Mouse (Mus musculus) lung, adult 18-20 months (tissue): Measurements from ENCODE around the gene Ntrk2.
"Not testable (repeated sequence)": the region's sequence is repeated elsewhere in the genome, so short reads cannot be mapped to it uniquely, and the experiment has no call there.

Experiments
- DNase-seq, 2 experiments: peaks; one replicate each; pipeline ENCODE4 v3.0.0; 2022; ENCODE audit warnings: mixed read lengths in 2 of 2

Gene Ntrk2

DNA sequence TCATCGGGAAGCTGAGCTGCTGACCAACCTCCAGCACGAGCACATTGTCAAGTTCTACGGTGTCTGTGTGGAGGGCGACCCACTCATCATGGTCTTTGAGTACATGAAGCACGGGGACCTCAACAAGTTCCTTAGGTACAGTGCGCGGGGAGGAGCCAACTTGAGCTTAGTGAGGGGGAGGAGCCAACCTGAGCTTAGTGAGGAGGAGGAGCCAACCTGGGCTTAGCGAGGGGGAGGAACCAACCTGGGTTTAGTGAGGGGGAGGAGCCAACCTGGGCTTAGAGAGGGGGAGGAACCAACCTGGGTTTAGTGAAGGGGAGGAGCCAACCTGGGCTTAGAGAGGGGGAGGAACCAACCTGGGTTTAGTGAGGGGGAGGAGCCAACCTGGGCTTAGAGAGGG is 248.0 kb downstream of the Ntrk2 start:
- DNase-seq = not testable (repeated sequence)

DNA sequence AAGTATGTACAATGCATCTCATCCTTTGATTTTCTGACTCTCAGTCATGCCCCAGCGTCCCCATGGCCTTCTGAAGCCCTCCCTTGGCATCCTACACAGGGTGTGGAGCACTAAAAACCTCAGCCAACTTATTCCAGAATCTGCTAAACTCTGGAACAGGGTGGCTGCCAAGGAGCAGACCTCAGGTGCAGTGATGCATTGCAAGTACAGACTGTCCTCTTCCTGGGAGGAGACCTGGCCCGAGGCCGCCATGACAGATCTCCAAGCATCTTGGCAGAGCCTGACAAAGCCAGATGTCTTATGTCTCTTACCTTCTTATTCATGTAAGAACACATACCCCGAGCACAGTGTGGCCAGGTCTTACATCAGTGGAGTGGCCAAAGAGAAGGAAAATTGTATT is 250.5 kb downstream of the Ntrk2 start:
- DNase-seq = no peak

DNA sequence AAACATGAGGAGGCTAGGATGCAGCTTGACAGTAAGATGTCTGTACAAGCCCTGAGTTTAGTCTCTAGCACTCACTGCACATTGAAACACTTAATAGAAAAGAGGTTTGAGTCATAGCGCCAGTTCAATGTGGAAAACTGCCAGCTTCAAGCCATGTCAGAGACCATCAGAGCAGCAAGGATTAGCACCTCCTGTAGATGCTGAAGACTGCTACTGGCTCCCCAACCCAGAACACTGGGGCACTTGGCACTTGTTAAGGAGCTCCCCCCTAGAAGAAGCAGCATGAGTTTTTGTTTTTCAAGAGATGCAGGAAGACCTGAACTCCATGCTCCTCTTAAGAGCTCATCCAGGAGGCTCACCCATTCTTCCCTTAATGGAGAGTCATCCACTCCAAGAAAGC is 251.5 kb downstream of the Ntrk2 start:
- DNase-seq = no peak

DNA sequence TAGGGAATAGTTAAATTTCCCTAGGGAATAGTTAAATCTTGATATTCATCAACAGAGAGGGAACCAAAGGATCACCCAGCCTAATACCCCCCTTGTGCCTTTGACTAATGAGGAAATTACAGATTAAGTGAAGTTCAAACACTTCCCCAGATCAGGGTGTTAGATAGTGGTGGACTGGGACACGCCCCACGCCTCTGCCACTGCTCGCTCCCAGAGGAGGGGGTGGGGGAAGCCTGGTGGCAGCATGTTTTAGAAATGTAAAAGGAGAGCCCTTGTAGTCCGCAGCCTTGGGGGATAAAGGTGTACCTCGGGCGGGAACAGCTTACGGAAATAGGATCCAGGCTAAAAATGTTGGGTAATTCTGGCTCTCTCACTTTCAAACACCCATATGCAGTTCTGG is 252.7 kb downstream of the Ntrk2 start:
- no peak for DNase-seq

DNA sequence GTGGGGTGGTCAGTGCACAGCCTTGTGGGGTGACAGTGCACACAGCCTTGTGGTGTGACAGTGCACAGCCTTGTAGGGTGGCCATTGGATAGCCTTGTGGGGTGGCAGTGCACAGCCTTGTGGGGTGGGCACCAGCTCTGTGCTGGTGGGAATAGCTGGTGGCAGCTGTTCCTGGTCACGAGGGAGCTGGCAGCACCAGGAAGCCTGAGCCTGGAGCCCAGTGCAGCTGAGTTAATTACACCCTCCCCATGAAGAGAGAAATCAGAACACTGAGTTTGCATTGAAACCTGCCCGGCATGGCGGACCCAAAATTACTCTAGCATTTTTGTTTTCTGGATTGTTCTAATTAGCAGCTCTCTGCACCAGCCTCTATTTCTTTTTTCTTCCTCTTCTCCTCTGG is 259.3 kb downstream of the Ntrk2 start:
- DNase-seq = no peak

DNA sequence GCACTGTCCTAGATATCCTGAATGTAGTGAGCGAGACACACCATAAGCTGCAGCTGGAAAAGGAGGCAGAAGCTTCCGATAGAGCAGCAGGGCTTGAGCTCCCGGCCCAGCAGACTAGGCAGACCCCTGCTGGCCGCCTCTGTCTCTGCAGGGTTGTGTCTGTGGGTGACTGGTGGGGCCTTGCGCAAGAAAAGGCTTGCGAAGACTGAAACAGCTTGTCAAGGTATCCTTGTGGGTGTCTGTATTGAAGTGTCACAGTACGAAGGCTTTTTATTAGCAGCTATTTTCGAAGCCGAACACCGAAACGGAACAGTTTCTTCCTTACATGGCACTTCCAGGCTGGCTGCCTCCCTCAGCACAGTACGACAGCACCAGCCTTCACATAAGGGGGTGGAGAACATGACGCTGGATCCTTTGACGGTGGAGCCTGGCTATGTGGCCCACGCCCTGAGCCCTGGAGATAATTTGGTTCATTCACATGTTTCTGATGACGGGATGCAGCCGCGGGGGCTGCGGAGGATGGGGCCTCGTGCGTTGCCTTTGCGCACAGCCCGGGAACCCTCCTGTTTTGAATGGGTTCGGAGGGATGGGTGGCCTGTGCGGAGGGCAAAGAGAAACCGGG is 267.4 kb downstream of the Ntrk2 start:
- peak; percentile 62 to 72 for DNase-seq

DNA sequence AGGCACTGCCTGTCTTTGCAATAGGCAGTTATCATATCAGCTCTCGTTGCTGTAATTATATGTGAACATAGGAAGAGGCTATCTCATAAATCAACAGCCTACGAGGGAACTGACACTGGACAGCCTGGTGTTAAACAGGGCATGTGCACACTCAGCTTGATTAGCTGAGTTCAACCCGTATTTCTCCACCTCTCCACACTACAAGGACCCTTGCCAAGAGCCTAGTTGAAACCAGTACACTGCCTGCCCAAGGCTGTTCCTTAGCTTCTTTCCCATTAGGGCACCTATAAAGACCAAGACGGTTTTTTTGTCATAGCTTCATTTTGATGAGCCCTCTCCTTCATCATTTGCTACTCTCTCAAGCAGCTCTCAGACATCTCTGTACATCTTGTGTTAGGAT is 270.1 kb downstream of the Ntrk2 start:
- no peak for DNase-seq

DNA sequence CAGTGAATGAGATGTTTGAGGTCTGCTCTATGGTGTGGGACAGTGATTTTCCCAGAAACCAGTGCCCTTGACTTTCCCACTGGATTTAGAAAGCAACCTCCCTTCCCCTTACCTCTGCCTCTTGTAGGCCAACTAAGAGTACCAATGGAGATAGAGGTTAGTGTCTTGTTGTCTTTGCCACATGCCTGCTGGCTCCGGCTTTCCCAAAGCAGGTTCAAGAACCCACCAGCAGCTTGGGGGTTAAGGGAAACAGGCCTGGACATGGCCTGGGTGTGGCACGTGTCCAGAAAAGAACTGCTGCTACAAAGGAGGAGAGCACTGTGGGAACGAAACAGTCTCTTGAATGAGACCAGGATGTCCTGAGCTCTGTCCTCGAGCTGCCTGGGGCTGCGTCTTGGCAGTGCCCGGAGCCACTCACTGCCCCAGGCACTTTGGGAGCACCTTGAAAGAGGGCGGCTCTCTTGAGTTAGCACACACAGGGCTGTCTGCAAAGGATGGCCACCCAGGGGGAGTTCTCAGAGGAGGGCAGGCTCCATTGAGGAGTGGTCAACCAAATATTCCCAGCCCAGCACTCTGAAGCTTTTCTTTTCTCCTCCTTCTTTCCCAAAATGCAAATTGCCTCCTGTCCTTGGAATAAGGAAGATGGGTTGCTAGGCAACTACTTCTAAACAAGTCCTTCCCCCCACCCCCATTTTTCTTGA is 273.5 kb downstream of the Ntrk2 start:
- no peak for DNase-seq

DNA sequence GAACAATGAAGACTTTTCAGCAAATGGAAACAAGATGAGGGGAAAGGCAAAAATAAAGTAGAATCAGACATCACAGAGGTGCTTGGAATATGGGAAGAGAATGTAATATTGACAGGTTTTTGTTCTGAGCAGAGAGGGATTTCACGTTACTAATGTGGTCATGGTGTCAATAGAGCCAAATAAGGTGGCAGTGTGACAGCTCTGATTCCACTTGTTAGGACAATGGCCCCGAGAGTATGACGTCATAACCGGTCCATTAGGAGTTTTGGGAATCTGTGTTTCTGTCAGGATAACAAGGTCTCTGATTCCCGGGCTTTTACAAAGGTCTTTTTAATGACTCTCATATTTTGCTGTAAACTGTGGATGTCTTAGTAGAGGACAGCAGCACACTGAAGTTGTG is 274.1 kb downstream of the Ntrk2 start:
- DNase-seq = no peak

DNA sequence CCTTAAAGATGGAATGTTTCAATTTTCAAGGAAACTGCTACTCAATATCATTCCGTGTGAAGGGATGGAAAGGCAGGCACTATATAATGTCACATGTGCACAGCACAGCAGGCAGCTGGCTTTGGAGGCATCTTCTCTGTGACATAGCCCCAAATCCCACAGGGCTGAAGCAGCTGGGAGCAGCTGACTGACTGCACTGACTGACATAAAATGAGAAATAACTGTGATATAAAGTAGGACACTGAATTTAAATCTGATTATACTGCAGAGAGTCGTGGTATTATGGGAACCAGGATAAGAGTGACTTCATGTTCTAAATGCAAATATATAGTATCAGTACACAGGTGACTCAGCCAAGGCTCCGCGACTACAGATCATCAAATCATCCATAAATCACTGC is 282.6 kb downstream of the Ntrk2 start:
- no peak for DNase-seq

DNA sequence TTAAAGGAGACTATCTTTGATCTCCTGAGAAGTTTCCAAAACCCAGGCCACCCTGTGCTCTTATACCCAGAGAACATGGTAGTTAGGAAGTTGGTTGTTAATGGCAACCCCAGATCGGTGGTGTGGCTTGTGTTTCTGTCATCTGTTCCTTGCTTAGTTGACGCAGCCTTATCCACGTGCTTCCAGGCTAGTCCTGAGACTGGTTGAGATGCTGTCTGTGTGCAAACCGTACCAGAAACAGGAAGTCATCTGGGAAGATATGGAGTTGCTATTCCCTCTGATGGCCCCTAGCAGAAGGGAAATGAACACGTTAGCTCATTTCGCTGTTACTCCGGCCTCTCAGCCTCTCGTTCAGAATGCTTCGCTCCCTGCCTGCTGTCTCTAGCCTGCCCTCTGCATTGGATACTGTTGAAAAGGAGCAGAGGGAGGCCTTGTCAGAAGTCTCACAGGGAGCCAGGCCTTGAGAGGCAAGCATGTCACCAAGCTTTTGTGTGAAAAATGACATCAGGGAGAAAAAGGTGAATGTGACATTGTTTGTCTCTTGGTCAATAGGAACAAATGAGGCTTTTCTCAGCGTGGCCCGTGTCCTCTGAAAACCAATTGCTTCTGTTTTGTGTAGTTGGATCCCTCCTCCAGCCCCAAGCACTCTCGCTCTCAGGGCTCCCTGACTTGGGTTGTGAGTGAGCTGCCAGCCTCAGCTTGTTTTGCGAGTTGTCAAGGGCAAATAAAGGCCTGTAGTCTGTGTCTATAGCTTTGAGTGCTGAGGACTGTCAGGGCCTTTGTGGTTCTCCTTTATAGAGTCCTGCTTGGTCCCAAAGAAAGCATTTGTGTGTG is 285.0 kb downstream of the Ntrk2 start:
- DNase-seq = no peak

DNA sequence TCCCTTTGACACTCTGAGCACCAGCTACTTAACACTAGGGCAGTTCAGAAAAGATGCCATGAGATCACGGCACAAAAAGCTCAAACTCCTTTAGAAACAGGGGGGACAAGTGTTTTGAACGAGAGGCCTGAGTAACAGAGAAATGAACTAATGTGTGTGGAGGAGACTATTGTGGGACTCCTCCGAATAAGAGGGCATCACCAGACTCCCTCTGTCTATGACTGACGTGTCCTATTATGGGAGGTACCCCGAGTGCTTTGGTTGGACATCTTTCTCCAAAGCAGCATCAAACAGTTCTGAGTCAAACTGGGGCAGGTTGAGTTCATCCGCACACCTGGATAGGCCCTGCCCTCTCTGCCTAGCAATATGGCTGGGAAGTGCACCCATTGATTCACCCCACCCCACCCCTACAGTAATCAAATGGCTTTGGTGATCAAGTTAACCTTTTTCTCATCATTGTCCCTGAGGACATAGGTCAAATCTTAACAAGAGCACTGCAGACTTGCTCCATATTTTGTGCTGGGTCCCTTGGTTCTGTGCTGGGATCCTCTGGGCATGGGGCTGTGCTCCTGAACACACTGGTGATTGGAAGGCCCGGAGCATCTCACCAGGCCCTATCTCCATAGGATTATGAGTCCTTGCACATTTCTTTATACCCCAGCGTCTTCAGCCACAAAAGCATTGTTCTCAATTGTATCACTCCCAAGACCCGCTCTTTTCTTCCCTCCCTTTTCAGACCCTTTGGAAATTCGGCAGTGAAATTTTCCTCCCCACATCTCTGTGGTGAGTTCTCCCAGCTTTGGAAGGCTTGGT is 285.9 kb downstream of the Ntrk2 start:
- no peak for DNase-seq

DNA sequence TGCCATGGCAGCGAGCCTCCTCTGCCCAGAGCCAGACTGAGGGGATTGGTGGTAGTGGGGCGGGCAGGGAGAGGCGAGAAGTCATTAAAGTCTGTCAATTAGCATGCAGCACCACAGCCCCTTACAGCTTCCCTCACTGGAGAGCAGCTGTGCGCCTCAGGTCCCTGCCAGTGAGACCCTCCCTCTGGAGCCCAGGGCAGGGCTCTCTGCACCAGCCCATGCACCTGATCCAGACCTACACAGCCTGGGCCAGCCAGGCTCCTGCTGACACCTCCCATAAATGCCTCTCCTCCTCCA is 286.4 kb downstream of the Ntrk2 start:
- DNase-seq = no peak

DNA sequence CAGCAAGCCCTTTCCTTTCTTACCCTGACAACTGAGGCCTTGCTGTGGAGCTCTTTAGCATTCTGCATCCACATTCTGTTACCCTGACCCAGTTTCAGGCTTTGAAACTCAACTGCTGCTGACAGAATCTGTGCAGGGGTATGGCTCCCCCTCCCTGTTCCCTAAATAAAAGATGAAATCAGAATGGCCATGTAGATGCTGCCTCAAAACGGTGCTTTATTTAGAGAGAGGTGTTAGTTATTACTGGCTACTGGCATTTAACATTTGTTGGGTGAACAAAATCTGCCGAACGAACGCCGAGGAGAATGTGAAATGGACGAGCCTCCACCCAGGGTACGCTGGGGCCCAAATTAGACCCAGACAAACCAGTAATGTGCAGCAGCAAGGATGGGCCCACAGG is 288.4 kb downstream of the Ntrk2 start:
- no peak for DNase-seq

DNA sequence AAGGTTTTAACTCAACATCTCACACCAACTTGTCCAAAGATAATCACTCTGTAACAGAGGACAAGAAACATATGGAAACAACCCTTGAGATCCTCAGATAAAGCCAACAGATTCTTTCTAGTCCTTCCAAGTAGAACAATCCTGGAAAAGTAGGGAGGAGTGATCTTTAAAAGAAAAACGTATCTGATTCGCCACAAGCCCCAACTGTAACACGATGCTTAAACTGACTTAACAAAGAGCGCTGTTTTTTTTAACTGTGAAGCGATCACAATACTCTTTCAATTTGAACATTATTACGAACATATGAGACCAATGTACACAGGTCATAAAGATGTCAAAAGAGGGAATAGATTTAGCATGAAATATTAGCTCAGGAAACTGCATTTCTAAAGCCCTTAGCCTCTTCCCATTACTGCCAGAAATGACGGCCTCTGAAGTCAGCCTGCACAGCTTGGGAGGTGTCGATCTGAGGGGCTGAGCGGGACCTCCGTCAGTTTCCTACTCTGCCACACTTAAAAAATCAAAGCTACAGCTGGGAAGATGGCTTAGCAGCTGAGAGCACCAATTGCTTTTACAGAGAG is 289.5 kb downstream of the Ntrk2 start:
- no peak for DNase-seq

DNA sequence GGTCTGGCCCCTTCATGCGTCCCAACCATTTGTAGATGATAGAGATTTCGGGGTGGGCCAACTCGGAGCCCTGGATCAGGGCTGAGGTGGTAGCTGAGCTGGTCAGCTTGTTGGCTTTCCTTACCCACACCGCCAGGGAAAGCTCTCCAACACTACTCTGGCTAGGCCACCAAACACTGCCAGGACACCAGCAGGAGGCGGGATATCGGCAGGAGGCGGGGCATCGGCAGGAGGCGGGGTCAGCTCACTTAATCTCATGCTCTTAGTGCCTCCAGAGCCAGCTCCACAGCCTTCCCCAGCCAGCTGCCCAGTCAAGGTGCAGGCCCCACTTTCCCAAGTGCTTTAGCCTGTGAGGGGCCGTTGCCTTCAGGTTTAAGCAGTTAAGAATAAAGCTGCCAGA is 293.7 kb downstream of the Ntrk2 start:
- no peak for DNase-seq

DNA sequence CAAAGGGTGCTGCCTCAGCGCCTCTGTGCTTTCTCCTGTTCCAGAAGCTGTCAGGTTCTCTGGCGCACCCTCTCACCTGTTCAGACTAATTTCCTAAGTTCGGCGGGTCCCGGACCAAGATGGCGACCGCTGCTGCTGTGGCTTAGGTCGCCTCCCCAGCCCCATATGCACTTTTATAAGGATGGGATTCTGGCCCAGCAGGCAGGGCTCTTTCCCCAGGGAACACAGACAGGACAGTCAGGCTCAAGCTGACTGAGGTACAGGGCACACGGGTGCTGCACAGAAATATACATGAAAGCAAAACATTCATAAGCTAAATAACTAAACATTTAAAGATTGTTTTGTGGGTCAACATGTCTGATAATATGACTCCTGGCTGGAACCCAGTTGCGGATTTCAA is 301.4 kb downstream of the Ntrk2 start:
- not testable (repeated sequence) for DNase-seq

DNA sequence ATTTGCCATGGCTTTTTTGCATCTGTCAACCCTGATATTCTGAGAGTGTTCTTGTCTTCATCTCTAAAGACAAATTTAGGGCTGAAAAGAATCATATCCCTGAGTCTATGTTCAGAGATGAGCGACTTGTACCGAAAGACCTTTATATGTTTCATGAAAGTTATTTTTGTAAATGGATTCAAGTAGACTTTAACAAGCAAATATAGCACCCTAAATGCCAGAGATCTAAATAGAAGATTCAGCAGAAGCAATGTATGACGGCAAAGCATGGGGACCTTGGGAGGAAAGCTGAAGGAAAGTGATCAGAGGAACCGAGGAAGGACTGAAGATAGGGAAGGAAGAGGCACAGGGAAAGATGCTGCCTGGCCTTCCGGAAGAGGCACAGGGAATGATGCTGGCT is 303.7 kb downstream of the Ntrk2 start:
- DNase-seq = no peak

DNA sequence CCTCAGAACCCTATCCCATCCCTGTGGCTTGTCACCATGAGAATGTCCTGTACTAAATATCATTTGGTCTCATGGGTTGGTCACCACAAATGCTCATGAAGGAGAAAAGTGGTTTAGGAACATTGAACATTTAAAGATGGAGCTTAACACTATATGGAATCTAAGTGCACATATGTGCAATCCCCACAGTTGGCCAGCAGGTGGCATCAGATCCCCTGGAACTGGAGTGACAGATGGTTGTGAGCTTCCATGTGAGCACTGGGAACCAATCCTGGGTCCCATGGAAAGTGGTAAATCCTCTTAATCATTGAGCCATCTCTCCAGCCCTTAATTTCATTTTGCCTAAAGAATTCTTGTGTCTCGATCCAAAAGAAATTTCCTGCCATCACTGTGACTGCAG is 308.3 kb downstream of the Ntrk2 start:
- no peak for DNase-seq

DNA sequence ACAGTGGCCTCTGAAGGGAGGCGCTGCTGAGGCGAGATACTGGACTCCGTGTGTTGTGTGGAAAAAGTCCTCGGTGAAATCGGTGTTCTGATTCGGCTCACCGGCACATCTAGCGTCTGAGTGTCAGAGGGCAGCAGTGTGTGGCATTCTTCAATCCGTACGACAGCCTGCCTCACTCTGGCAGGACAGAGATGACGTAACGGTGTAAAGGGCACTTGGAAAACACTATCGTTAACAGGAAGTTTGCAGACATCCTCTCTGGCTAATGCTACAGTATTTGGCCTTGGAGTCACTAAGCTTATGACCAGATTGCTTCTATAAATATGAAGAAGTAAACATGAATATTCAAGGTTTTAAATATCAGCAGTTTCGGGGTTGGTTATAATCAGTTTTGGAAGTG is 309.2 kb downstream of the Ntrk2 start:
- DNase-seq = no peak

DNA sequence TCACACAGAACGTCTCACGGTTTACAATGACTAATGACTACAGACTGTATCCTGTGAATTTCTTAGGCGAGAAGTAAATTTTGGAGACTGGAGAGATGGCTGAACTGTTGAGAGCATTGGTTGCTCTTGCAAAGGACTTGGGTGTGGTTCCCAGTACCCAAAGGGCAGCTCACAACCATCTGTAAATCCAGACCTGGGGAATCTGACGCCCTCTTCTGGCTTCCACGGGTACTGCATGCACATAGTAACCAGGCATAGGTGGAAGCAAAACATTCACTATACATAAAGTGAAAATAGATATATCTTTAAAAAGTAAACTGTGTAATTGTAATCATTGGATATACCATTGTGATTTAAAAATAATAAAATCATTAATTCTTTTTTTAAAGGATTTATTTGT is 310.9 kb downstream of the Ntrk2 start:
- DNase-seq = no peak

DNA sequence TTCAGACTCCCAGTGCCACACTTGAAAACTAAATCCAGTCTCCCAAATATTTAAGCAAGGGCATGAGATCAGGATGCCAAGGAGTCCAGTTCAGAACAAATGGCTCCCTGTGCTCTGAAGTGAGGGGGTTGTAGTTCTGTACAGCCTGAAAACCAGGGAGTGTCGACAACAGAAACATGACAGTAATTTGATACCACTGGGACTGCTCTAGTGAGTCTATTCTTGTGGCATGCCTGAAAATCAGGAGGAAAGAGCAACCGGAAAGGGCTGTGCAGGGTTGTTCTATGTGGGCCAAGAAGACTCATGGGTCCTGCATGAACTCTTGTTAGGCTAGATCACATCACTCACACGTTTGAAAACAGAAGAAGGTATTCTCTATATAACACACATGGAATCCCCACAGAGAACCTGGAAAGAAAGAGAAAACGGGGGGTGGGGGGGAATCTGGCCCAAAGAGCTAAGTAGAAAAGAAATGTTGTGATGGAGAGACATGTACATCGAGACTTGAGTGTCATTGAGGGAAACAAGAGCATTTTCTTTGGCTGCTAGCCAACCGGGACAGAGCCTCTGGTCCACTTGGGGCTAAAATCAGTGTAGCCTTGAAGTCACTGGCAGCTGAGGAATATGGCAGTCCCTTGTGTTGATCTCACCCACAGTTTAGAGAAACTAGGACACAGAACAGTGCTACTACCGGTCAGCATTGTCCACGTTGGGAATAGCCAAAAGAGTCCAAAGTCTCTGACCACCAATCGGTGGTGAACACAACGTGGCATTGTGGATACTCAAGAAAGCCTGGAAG is 313.4 kb downstream of the Ntrk2 start:
- no peak for DNase-seq
